Mouse (Mus musculus) cerebellum, adult 2 months (tissue): Measurements from ENCODE around the gene Ppfibp2.

Source experiments
- CTCF ChIP-seq: fragments of 200-500 bp; IDR thresholded peaks from 2 replicates; pipeline ENCODE4 v1.5.1; 2011; ENCODE audit warnings: low read depth, mild to moderate bottlenecking, control low read depth, low read length, moderate library complexity, borderline replicate concordance; ENCODE audit not compliant: insufficient read depth
- POLR2A ChIP-seq: fragments of 200-500 bp; IDR thresholded peaks from 2 replicates; pipeline ENCODE4 v1.6.1; 2011; ENCODE audit warnings: low read length, control low read depth, borderline replicate concordance; ENCODE audit not compliant: insufficient read depth

- no peak for TF ChIP-seq CTCF
- TF ChIP-seq POLR2A, result no peak
These were observed 73.5 kb downstream of the Ppfibp2 start for GRCm38 (mm10) chr7:107668514-107668913.
